Mouse (Mus musculus) G1E (cell line): ENCODE measurements around the gene Ccdc50.

Experiments
- CTCF ChIP-seq: IDR thresholded peaks from 2 replicates; pipeline ENCODE4 v1.5.1; 2012; ENCODE audit warnings: low read depth, low read length, inconsistent platforms, mixed read lengths
- GATA1 ChIP-seq: IDR thresholded peaks from 2 replicates; pipeline ENCODE4 v1.6.1; 2012; ENCODE audit warnings: borderline replicate concordance, low read length, inconsistent platforms, mixed read lengths
- TAL1 ChIP-seq: conservative IDR thresholded peaks from 2 replicates; pipeline ENCODE4 v1.6.1; 2012; ENCODE audit warnings: low read depth, low read length, inconsistent platforms, mixed read lengths

DNA sequence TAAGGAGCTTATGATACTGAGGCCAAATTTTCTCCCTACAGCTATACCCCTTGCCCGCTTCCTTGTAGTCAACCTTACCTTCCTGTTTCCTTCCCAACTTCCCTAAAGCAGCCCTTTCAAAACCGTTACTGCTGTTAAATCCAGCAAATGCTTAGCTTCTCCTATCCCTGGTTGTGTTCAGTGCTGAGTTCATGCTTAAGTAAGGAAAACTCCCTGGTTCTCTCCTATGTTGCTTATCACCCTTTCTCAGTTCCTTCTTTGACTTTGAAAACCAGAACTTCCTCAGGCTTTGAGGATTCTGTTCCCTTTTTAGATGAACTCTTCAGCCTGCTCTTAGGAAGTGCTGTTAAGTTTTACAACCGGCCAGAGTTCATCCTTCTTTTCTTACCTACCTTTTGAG lies 14.5 kb upstream of the Ccdc50 start:
- no peak for TF ChIP-seq CTCF
- no peak for TF ChIP-seq GATA1
- no peak for TF ChIP-seq TAL1
